Mouse (Mus musculus): Measurements from ENCODE around the gene Aar2.
"Not testable (repeated sequence)": the region's sequence is repeated elsewhere in the genome, so short reads cannot be mapped to it uniquely, and the experiment has no call there.

Aar2 gene

GRCm38 (mm10) chr2:156547123-156547891 is at the start of gene Aar2:
Gene Aar2 (plus strand): TSS chr2:156547584.
- peak; percentile 72 to 80 for DNase-seq (ENCODE audit: low spot score in 2 of 2)

- peak; percentile 23 to 55 for DNase-seq (ENCODE audit: low spot score in 2 of 2)
Measured at GRCm38 (mm10) chr2:156497915-156498314, 49.5 kb upstream of the Aar2 start.

- no peak for DNase-seq (ENCODE audit: low spot score in 2 of 2)
Measured at GRCm38 (mm10) chr2:156501025-156501424, 46.4 kb upstream of the Aar2 start.

DNA sequence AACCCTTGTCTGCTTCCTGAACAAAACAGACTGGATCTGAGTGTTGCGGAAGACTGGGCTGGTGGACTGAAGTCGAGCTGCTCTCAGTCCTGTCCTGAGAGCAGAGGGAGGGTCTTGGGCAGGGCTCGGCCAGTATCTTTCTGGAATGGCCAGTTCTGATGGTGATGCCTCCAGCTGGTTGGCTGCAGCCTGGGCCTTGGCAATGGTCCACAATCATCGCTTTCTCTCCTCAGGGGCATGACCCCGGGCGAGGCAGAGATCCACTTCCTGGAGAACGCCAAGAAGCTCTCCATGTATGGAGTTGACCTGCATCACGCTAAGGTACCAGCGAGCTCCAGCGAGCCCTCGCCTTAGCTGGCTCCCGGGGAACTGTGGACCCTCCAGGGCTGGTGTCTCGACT is 41.9 kb upstream of the Aar2 start:
- DNase-seq (ENCODE audit: low spot score in 2 of 2): no peak

DNA sequence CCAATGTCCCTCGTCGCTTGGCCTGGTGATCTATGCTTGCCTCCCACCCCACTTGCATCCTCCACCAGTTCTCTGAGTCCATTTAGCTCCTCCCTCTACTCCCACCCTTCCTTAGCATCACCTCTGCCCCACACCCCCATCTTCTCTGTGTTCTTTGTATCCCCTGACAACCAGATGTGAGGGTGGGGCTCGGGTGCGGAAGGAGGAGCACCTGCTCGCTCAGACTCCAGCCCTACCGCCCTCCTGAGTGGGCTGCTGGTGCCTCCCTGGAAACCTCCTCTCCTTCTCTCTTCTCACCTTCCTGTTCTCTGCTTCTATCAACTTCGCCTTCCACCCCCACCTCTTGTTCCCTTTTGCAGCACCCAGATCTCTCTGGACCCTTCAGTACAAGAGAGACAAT is 35.4 kb upstream of the Aar2 start:
- DNase-seq (ENCODE audit: low spot score in 2 of 2): no peak

- DNase-seq (ENCODE audit: low spot score in 2 of 2): no peak
Measured at GRCm38 (mm10) chr2:156512561-156512960, 34.8 kb upstream of the Aar2 start.

DNA sequence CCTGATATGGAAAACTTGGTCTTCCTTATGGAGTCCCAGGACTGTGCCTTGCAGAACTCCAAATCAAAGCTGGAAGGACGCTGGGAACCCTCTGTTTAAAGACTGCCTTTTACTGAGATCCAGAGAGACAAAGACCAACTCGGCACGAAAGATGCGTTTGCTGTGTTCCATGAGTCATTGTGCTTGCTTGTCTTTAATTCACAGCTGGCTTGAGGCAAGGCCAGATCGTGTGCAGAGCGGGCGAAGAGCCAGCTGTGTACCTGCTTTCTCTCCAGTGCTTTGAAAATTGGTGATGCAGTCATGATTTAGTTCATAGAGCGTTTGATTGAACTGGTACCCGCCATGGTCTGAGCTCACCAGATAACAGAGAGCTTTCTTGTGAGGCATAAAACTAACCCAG is 32.3 kb upstream of the Aar2 start:
- DNase-seq (ENCODE audit: low spot score in 2 of 2): no peak

DNA sequence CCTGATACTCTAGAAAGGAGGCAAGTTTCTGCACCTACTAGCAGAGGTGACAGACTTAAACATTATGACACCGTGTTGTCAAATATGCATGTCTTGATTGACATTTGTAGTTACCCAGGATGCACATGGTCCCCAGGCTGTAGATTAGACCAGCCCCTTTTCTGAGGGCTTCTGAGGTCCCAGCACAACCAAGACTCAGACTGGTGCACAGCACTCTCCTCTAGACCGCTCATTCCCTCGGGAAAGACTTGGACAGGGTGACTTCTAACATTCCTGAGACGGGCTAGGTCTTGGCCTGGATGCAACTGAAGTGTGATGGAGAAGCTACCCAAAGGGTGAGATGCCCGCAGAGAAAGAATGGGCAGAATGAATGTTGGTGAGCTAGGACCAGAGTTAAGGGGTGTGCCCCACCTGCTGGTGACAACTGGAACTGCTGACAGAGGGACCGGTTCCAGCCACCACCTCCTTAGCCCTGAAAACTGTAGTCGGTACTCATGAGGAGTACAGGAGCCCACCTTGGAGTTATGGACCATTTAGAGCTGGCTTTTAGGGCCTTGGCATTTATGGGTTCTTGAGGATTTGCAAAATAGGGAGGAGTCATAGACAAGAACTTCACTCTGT is 31.7 kb upstream of the Aar2 start:
- peak; percentile 21 to 65 for DNase-seq (ENCODE audit: low spot score in 2 of 2)

DNA sequence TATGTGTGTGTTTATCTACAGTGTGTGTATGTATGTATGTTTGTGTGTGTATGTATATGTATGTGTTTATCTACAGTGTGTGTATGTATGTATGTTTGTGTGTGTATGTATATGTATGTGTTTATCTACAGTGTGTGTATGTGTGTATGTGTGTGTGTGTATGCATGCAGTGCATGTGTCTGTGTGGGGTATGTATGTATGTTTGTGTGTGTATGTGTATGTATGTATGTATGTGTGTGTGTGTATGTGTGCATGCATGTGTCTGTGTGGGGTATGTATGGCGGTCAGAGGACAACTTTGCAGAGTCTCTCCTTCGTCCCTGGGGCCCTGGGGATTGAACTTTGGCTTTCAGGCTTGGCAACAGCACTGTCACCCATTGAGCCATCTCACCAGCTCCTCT is 30.7 kb upstream of the Aar2 start:
- not testable (repeated sequence) for DNase-seq (ENCODE audit: low spot score in 2 of 2)

DNA sequence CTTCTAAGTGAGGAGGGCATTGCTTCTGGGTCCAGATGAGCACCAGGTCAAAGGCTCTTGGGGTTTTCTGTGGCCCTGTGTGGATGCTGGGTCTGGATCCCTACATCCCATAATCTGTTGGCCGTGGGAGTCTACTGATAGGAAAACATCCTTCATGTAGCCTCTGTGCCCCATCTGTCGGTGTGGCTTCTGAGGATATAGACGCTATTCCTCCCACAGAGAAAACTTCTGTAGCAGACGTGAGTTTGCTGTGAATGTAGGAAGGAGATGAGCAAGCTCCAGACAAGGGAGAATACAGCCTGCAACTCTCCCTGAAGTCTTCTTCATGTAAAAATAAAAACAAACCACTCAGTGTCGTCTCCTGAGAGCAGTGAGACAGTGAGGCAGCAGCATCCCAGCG is 29.1 kb upstream of the Aar2 start:
- no peak for DNase-seq (ENCODE audit: low spot score in 2 of 2)

GRCm38 (mm10) chr2:156519584-156519983 is 27.8 kb upstream of the Aar2 start:
- DNase-seq (ENCODE audit: low spot score in 2 of 2): no peak

GRCm38 (mm10) chr2:156522994-156523393 is 24.4 kb upstream of the Aar2 start:
- DNase-seq (ENCODE audit: low spot score in 2 of 2): no peak

DNA sequence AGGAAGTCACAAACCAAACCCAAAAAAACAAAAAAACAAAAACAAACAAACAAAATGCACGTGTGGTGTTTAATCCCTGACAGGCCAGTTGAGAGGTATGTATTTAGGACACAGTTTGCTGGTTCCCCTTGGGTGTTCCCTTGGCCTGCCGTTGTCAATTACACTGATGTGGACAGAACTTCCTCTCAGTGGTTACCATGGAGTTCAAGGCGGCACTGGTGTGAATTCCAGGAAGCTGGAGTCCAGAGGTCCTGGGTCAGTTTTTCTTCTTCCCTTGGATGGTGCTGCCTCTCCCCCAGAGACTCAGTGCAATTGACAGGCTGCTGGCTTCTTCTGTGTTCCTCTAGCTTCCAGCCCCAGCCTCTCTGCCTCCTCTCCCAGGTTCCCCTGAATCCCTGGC is 23.3 kb upstream of the Aar2 start:
- DNase-seq (ENCODE audit: low spot score in 2 of 2): no peak

- no peak for DNase-seq (ENCODE audit: low spot score in 2 of 2)
Measured at GRCm38 (mm10) chr2:156529726-156530125, 17.7 kb upstream of the Aar2 start.

- no peak for DNase-seq (ENCODE audit: low spot score in 2 of 2)
Measured at GRCm38 (mm10) chr2:156533160-156533559, 14.2 kb upstream of the Aar2 start.

DNA sequence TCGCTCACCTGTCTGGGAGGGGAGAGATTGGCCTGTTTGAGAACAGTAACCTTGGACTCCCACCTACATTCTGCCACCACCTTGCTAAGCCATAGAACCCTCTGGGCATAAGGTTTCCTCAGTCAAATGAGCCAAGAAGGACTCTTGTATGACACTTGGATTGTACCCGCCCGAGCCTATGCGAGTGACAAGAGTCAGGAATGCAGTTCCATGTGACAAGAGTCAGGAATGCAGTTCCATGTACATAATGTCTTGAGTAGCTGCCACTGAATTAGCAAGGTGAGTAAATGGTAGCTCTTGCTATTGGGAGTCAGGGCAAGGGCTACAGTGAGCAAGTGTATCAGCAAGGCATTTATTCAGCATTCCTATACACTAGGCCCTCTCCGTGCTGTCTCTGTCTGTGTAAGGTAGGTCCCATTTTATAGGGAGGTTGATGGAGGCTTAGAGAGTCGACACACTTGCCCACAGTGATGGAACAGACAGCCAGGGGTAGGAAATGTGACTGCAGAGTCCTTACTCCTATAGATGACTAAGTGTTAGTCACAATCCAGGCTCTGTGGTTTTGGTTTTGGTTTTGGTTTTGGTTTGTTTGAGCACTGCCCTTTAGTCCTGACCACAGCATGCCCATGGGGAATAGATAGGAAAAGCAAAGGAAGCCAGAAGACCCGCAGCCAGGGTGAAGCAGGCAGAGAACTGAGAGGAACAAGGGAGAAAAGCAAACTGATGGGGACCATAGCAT is 8.4 kb upstream of the Aar2 start:
- DNase-seq (ENCODE audit: low spot score in 2 of 2): no peak

DNA sequence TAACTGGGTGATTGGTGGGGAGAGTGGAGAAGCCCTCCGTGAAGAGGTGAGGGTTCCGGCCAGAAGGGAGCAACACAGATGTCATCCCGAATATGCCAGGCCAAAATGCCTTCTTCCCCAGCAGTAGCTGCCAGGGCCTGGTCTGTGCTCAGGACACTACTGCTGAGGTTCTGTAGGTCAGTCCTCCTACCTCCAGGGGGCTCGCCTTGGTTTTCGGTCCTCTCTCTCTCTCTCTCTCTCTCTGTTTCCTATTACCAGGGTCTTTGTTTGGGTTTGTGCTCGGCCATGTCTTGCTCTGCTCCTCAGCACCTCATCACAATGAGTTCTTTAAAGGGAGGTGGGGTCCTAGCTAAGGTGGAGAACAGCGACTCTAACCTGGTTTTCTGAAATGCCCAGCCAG is 6.4 kb upstream of the Aar2 start:
- no peak for DNase-seq (ENCODE audit: low spot score in 2 of 2)

DNA sequence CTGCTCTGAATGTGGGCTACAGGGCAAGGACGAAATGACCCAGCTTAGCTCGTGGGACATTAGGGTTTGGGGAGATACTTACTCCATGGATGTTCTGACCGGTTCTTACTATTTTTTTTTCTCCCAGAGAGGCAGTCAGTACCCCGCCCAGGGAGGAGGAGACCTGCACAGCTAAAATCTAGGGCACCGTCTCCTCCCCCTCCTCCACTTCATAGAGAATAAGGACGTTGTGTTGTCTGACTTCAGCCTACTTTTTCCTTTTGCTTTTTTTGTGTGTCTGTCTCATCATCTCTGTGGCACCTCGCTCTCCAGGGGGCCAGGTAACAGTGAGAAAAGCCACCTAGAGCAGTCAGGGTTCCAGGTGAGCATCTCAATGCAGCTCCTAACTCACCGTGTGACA is 5.0 kb upstream of the Aar2 start:
- no peak for DNase-seq (ENCODE audit: low spot score in 2 of 2)

DNA sequence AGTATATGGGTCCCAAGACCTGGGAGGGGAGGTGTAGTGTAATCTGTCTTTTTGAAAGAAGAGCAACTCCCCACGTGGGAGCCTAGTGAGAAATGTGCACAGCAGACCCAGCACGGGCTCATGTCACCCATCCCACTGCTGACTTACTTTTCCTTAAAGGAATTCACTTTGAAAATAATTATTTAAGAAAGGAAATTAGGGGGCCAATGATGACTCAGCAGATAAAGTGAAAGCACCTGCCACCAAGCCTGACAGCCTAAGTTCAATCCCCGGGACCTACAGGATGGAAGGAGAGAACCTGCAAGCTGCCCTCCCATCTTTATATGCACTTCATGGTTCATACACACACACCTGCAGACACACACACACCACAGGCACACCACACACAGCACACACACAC is 3.6 kb upstream of the Aar2 start:
- no peak for DNase-seq (ENCODE audit: low spot score in 2 of 2)

DNA sequence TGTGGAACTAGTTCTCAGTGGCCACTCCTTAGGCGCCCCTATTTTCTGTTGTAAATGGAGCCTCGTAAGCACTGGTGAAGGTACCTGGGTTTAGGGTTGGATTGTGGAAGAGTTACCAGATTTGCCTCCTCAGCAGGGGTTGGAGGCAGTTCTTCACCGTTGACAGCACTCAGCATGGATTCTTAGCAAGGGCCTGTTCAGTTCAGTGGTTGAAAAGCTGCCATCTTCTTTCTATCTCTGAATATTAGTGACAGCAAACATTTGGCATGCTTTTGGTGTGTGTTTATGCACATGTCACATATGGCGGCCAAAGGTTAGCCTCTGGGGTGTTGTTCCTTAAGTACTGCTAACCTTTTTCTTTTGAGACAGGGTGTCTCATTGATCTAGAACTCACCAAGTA is 5.0 kb downstream of the Aar2 start:
- no peak for DNase-seq (ENCODE audit: low spot score in 2 of 2)

- DNase-seq (ENCODE audit: low spot score in 2 of 2): no peak
Measured at GRCm38 (mm10) chr2:156561808-156562207, 14.4 kb downstream of the Aar2 start.

GRCm38 (mm10) chr2:156563557-156563956 is 16.2 kb downstream of the Aar2 start:
- DNase-seq (ENCODE audit: low spot score in 2 of 2): no peak

GRCm38 (mm10) chr2:156566512-156566911 is 19.1 kb downstream of the Aar2 start:
- DNase-seq (ENCODE audit: low spot score in 2 of 2): no peak

All from spleen, postnatal 14 days (tissue).